Mouse (Mus musculus) cerebellum, adult 18-20 months (tissue): ENCODE measurements around the gene Tcl1b4.

Experiments
- DNase-seq, 2 experiments: peaks; one replicate each; pipeline ENCODE4 v3.0.0; 2021

Gene Tcl1b4

GRCm38 (mm10) chr12:105253796-105254195, 52.0 kb downstream of the Tcl1b4 start:
- DNase-seq = no peak
